Comparison of ENCODE assay signal across 23 mouse cellular contexts in genomic region chr16:78598919-78599318, GRCm38 (mm10). TPM values are rescaled to one million over a fixed set of nuclear protein-coding genes. Genes with fewer than 3 reads are reported as not detected.
A peak's percentile ranks its signal among the peaks of the same experiment; 100 is the strongest.
DNase-seq lines count a peak whose midpoint lies in the region; ATAC-seq and TF ChIP-seq lines count a peak whose summit lies in the region.
"Had no signal": no experiment of that assay in that cellular context is flagged by ENCODE, and none has a peak within 500 bp of the region (broad histone marks: within the 10 kb centered on the region; RNA-seq: fewer than 3 reads in every experiment).

No protein-coding gene starts in this region.

- H3K27me3 ChIP-seq in kidney, adult 2 months (replicated peaks; ENCODE audit: control insufficient read depth, insufficient read depth, low read length), result no peaks in the 10 kb centered on the region
- H3K27me3 ChIP-seq: CH12.LX, Patski had no signal

- peak overlapping the region; percentile 71 for H3K27ac ChIP-seq in layer of hippocampus, adult 2 months
- H3K27ac ChIP-seq in left cerebral cortex, adult 2 months, result peak overlapping the region; percentile 24; the same call in 1 of the 2 replicates
- H3K27ac ChIP-seq in kidney, adult 2 months (ENCODE audit: insufficient read depth, low read depth, low read length), result no peak overlapping the region

- WGBS in kidney, adult 2 months, result 86% methylated on average over 1 of the region's 1 CpGs

- no peak overlapping the region for H3K4me3 ChIP-seq in layer of hippocampus, adult 2 months
- no peak overlapping the region for H3K4me3 ChIP-seq in left cerebral cortex, adult 2 months
- no peak overlapping the region for H3K4me3 ChIP-seq in kidney, adult 2 months (ENCODE audit: insufficient read depth, low read depth, low read length)

- intact Hi-C loops in left cerebral cortex, adult 2 months (cut with DNase I), result no loop called here

- TF ChIP-seq POLR2A in kidney, adult 2 months (IDR thresholded peaks at IDR 0.05; ENCODE audit: low read depth, low read length), result no peak

- TF ChIP-seq CTCF in layer of hippocampus, adult 2 months (conservative IDR thresholded peaks at IDR 0.05), result no peak
- no peak for TF ChIP-seq CTCF in left cerebral cortex, adult 2 months (IDR thresholded peaks at IDR 0.05)
- TF ChIP-seq CTCF in kidney, adult 2 months (conservative IDR thresholded peaks at IDR 0.05; ENCODE audit: insufficient read depth, insufficient read length, low read depth, low read length), result no peak

- ATAC-seq in frontal cortex, adult (ENCODE audit: low TSS enrichment), result peak; percentile 67; the same call in 1 of the 2 replicates
- ATAC-seq: activated CD4-positive, CD25-positive, alpha-beta regulatory T cell, adult 4 months; CD4-positive, CD25-positive, alpha-beta regulatory T cell, adult 4 months; Patski had no signal

- no peaks in the 10 kb centered on the region for H3K4me1 ChIP-seq in kidney, adult 2 months (ENCODE audit: control insufficient read depth, insufficient read depth, low read length)

- no peaks in the 10 kb centered on the region for H3K36me3 ChIP-seq in kidney, adult 2 months (ENCODE audit: control insufficient read depth, insufficient read depth, low read length)
- H3K36me3 ChIP-seq: G1E had no signal

- DNase-seq in frontal cortex, postnatal 25 days (ENCODE audit: low spot score in 2 of 2), result no peak
- no peak for DNase-seq in layer of hippocampus, adult 2 months (ENCODE audit: low spot score in 2 of 2)
- no peak for DNase-seq in layer of hippocampus, postnatal 25 days (ENCODE audit: extremely low spot score in 1 of 2, low spot score in 1 of 2)
- DNase-seq in left cerebral cortex, adult 2 months (ENCODE audit: extremely low spot score in 1 of 2, low spot score in 2 of 2), result no peak
- DNase-seq in left cerebral cortex, adult 8-10 months (ENCODE audit: low spot score in 2 of 2), result no peak
- peak; percentile 67 for DNase-seq in brain, adult 2 months (ENCODE audit: low read depth, low spot score)
- DNase-seq in kidney, adult 2 months, result no peak
- DNase-seq: adrenal gland, adult 2 months; adrenal gland, adult 8-10 months; adrenal gland, postnatal 10 days; adrenal gland, postnatal 14 days; adrenal gland, postnatal 25 days; adrenal gland, postnatal 36 days; B cell, adult 2 months; cerebellum, adult 11 months; cerebellum, adult 11-12 months; cerebellum, adult 18-20 months had no signal

RNA-seq across cellular contexts. Expression of gene D16Ertd472e, which starts 22.4 kb away (rescaled TPM):
- 10 to 100 TPM; 15.8 to 16.8 TPM for total RNA-seq in layer of hippocampus, adult 2 months (2021)
- 10 to 100 TPM; 11.6 to 12.7 TPM for total RNA-seq in layer of hippocampus, postnatal 25 days (2021)
- 1 to 10 TPM; 7.6 to 8.4 TPM for total RNA-seq in left cerebral cortex, adult 2 months (2021)
- 10 to 100 TPM in 2 of 4 experiments, 1 to 10 TPM in 2; 8.8 to 10.7 (median 10.2) TPM for total RNA-seq in left cerebral cortex, adult 8-10 months (2022)
- polyA plus RNA-seq in kidney, adult 2 months (2012; rRNA removed), result 1.1 and 1.9 TPM in 2 replicates
- total RNA-seq: G1E had no signal
- polyA plus RNA-seq: G1E had no signal
